Mouse (Mus musculus) neural tube, embryonic 15.5 days (tissue): ENCODE measurements around the gene Nploc4. TPM values are rescaled to one million over a fixed set of nuclear protein-coding genes. Genes with fewer than 3 reads are reported as not detected.
"Not testable (repeated sequence)": the region's sequence is repeated elsewhere in the genome, so short reads cannot be mapped to it uniquely, and the experiment has no call there.

Experiments
- ATAC-seq: fragments of 200-750 bp; cut with Nextera tagmentation; 2 replicates; pipeline ENCODE4 v1.8.0; 2017; ENCODE audit warnings: mild to moderate bottlenecking, moderate TSS enrichment, moderate library complexity; ENCODE audit not compliant: low FRiP score
- H3K27ac ChIP-seq: fragments of 300-500 bp; sonication (generic); replicated peaks from 2 replicates; pipeline ENCODE4 v1.5.1; 2015; ENCODE audit warnings: mild to moderate bottlenecking, inconsistent platforms
- H3K27me3 ChIP-seq: fragments of 300-500 bp; sonication (generic); replicated peaks from 2 replicates; pipeline ENCODE4 v1.6.1; 2015; ENCODE audit warnings: inconsistent platforms
- H3K36me3 ChIP-seq: fragments of 300-500 bp; sonication (generic); 2 replicates; pipeline ENCODE4 v1.6.1; 2015; ENCODE audit warnings: inconsistent platforms
- H3K4me1 ChIP-seq: fragments of 300-500 bp; sonication (generic); 2 replicates; pipeline ENCODE4 v1.6.1; 2015; ENCODE audit warnings: inconsistent platforms
- H3K4me2 ChIP-seq: fragments of 300-500 bp; sonication (generic); 2 replicates; pipeline ENCODE4 v1.6.1; 2015; ENCODE audit warnings: inconsistent platforms, mild to moderate bottlenecking, moderate library complexity
- H3K4me3 ChIP-seq: fragments of 300-500 bp; sonication (generic); replicated peaks from 2 replicates; pipeline ENCODE4 v1.5.1; 2015; ENCODE audit warnings: mild to moderate bottlenecking, inconsistent platforms
- H3K9ac ChIP-seq: fragments of 300-500 bp; sonication (generic); replicated peaks from 2 replicates; pipeline ENCODE4 v1.6.1; 2015; ENCODE audit warnings: mild to moderate bottlenecking, inconsistent platforms
- H3K9me3 ChIP-seq: fragments of 300-500 bp; sonication (generic); replicated peaks from 2 replicates; pipeline ENCODE4 v1.6.1; 2016; ENCODE audit warnings: inconsistent platforms
- WGBS: fragments of 180-500 bp; shearing (Covaris S2); methylation state at CpG from one replicate; pipeline ENCODE4 v1.1.7; 2015; ENCODE audit warnings: mixed read lengths; 5-methylcytosine and 5-hydroxymethylcytosine counted together
- polyA plus RNA-seq: library from polyadenylated mRNA; unstranded; fragments of >200 nt; fragmentation: Nextera tagmentation; extraction: Ambion mirVana; gene quantifications from 2 replicates; pipeline ENCODE4 v1.2.1, GENCODE M21; 2015

Nploc4 gene
- polyA plus RNA-seq, 1 experiment from 2014 or later: 30.2 TPM

- Histone ChIP-seq H3K9ac (0 out of 2 replicates have a peak overlapping the region, but pooled peaks have one; percentile 20), H3K4me2 (peak overlapping the region; percentile 39), H3K36me3 (no peaks in the 10 kb centered on the region), H3K4me3 (no peak overlapping the region), H3K27ac (peak overlapping the region; percentile 84), H3K9me3 (no peaks in the 10 kb centered on the region), H3K4me1 (peaks cover 48% of the 10 kb centered on the region), H3K27me3 (no peaks in the 10 kb centered on the region)
- peak; percentile 80 for ATAC-seq
- 11% methylated on average over 10 of the region's 10 CpGs for WGBS
Observed at GRCm38 (mm10) chr11:120357791-120358401, 79.6 kb downstream of the Nploc4 start.

- Histone ChIP-seq H3K27ac (no peak overlapping the region), H3K4me2 (no peak overlapping the region), H3K27me3 (no peaks in the 10 kb centered on the region), H3K36me3 (no peaks in the 10 kb centered on the region), H3K4me1 (peaks cover 57% of the 10 kb centered on the region), H3K9me3 (no peaks in the 10 kb centered on the region), H3K4me3 (no peak overlapping the region), H3K9ac (no peak overlapping the region)
- 91% methylated on average over 4 of the region's 4 CpGs for WGBS
- no peak for ATAC-seq
Observed at GRCm38 (mm10) chr11:120356900-120357299, 80.6 kb downstream of the Nploc4 start.

GRCm38 (mm10) chr11:120356319-120356840 is 81.1 kb downstream of the Nploc4 start:
- no peaks in the 10 kb centered on the region for H3K36me3 ChIP-seq
- H3K9ac ChIP-seq: no peak overlapping the region
- no peak overlapping the region for H3K4me3 ChIP-seq
- no peaks in the 10 kb centered on the region for H3K9me3 ChIP-seq
- 87% methylated on average over 15 of the region's 15 CpGs for WGBS
- H3K27ac ChIP-seq: no peak overlapping the region
- H3K4me1 ChIP-seq: peaks cover 62% of the 10 kb centered on the region
- no peak overlapping the region for H3K4me2 ChIP-seq
- ATAC-seq: no peak
- H3K27me3 ChIP-seq: no peaks in the 10 kb centered on the region

- Histone ChIP-seq H3K27me3 (no peaks in the 10 kb centered on the region), H3K4me2 (no peak overlapping the region), H3K36me3 (no peaks in the 10 kb centered on the region), H3K9ac (no peak overlapping the region), H3K27ac (no peak overlapping the region), H3K4me1 (peaks cover 70% of the 10 kb centered on the region), H3K4me3 (no peak overlapping the region), H3K9me3 (no peaks in the 10 kb centered on the region)
- 81% methylated on average over 5 of the region's 5 CpGs for WGBS
- ATAC-seq: no peak
Observed at GRCm38 (mm10) chr11:120355277-120356039, 82.0 kb downstream of the Nploc4 start.

GRCm38 (mm10) chr11:120354304-120355276 is 82.9 kb downstream of the Nploc4 start:
- Histone ChIP-seq H3K9me3 (no peaks in the 10 kb centered on the region), H3K36me3 (no peaks in the 10 kb centered on the region), H3K27ac (no peak overlapping the region), H3K4me1 (peaks cover 67% of the 10 kb centered on the region), H3K27me3 (no peaks in the 10 kb centered on the region), H3K4me2 (no peak overlapping the region), H3K9ac (no peak overlapping the region), H3K4me3 (no peak overlapping the region)
- WGBS: 90% methylated on average over 17 of the region's 17 CpGs
- no peak for ATAC-seq

- H3K27me3 ChIP-seq: no peaks in the 10 kb centered on the region
- H3K4me2 ChIP-seq: peak overlapping the region; percentile 1; the same call in 1 of the 2 replicates
- H3K4me1 ChIP-seq: peaks cover 65% of the 10 kb centered on the region
- H3K9ac ChIP-seq: no peak overlapping the region
- no peaks in the 10 kb centered on the region for H3K36me3 ChIP-seq
- no peak for ATAC-seq
- no peaks in the 10 kb centered on the region for H3K9me3 ChIP-seq
- 26% methylated on average over 26 of the region's 26 CpGs for WGBS
- H3K4me3 ChIP-seq: no peak overlapping the region
- H3K27ac ChIP-seq: 0 out of 2 replicates have a peak overlapping the region, but pooled peaks have one; percentile 100
Observed at GRCm38 (mm10) chr11:120353500-120354303, 83.8 kb downstream of the Nploc4 start.

GRCm38 (mm10) chr11:120352571-120353290 is 84.8 kb downstream of the Nploc4 start:
- Histone ChIP-seq H3K4me1 (peaks cover 55% of the 10 kb centered on the region), H3K9ac (0 out of 2 replicates have a peak overlapping the region, but pooled peaks have one; percentile 26), H3K27me3 (no peaks in the 10 kb centered on the region)

GRCm38 (mm10) chr11:120352093-120352350 is 85.5 kb downstream of the Nploc4 start:
- H3K9ac ChIP-seq, ATAC-seq, H3K4me2 ChIP-seq, H3K36me3 ChIP-seq, H3K4me3 ChIP-seq, H3K27me3 ChIP-seq, H3K9me3 ChIP-seq: not testable (repeated sequence)
- 69% methylated on average over 5 of the region's 5 CpGs for WGBS
- peak overlapping the region; percentile 100; the same call in 1 of the 2 replicates for H3K27ac ChIP-seq
- peaks cover 48% of the 10 kb centered on the region for H3K4me1 ChIP-seq

More at GRCm38 (mm10) chr11:120352571-120353290, 84.8 kb downstream of the Nploc4 start:
- Histone ChIP-seq H3K36me3 (no peaks in the 10 kb centered on the region), H3K4me2 (no peak overlapping the region), H3K27ac (peak overlapping the region; percentile 100), H3K9me3 (no peaks in the 10 kb centered on the region), H3K4me3 (no peak overlapping the region)
- ATAC-seq: no peak
- WGBS: 52% methylated on average over 13 of the region's 13 CpGs

- no peak overlapping the region for H3K9ac ChIP-seq
Observed at GRCm38 (mm10) chr11:120351250-120352092, 86.0 kb downstream of the Nploc4 start.

More at GRCm38 (mm10) chr11:120351250-120352092, 86.0 kb downstream of the Nploc4 start:
- no peak for ATAC-seq
- H3K36me3 ChIP-seq: no peaks in the 10 kb centered on the region; the same call in 1 of the 2 replicates
- no peaks in the 10 kb centered on the region for H3K27me3 ChIP-seq
- no peak overlapping the region for H3K4me3 ChIP-seq
- peak overlapping the region; percentile 92 for H3K4me2 ChIP-seq
- H3K27ac ChIP-seq: peak overlapping the region; percentile 100
- peaks cover 46% of the 10 kb centered on the region for H3K4me1 ChIP-seq
- H3K9me3 ChIP-seq: no peaks in the 10 kb centered on the region
- 87% methylated on average over 10 of the region's 10 CpGs for WGBS
